Mouse (Mus musculus) ES-E14 (cell line): ENCODE results near the gene Ccdc42.

Experiments used
- CHD2 ChIP-seq: IDR thresholded peaks from 2 replicates; pipeline ENCODE4 v1.6.1; 2014; ENCODE audit warnings: mild to moderate bottlenecking, low read depth, low read length, inconsistent platforms
- HCFC1 ChIP-seq: IDR thresholded peaks from 2 replicates; pipeline ENCODE4 v1.6.1; 2012; ENCODE audit warnings: low read length, inconsistent platforms, borderline replicate concordance; ENCODE audit not compliant: insufficient read depth
- MAFK ChIP-seq: IDR thresholded peaks from 2 replicates; pipeline ENCODE4 v1.6.1; 2014; ENCODE audit warnings: mild to moderate bottlenecking, low read depth, low read length, inconsistent platforms; ENCODE audit not compliant: insufficient read depth
- ZC3H11A ChIP-seq: IDR thresholded peaks from 2 replicates; pipeline ENCODE4 v1.6.1; 2012; ENCODE audit warnings: low read depth, mild to moderate bottlenecking, inconsistent platforms, low read length, borderline replicate concordance
- ZNF384 ChIP-seq: IDR thresholded peaks from 2 replicates; pipeline ENCODE4 v1.6.1; 2012; ENCODE audit warnings: low read depth, low read length, inconsistent platforms

GRCm38 (mm10) chr11:68631611-68632316 lies 44.9 kb downstream of the Ccdc42 start:
- TF ChIP-seq CHD2 (no peak), MAFK (no peak), ZC3H11A (no peak), ZNF384 (no peak), HCFC1 (no peak)
